Mouse (Mus musculus): ENCODE results near the gene Baz2b. TPM values are rescaled to one million over a fixed set of nuclear protein-coding genes. Genes with fewer than 3 reads are reported as not detected.
A peak's percentile ranks its signal among the peaks of the same experiment; 100 is the strongest.

Baz2b gene
- total RNA-seq, 2 experiments from 2014 or later, result 64.2 to 67.9 TPM

DNA sequence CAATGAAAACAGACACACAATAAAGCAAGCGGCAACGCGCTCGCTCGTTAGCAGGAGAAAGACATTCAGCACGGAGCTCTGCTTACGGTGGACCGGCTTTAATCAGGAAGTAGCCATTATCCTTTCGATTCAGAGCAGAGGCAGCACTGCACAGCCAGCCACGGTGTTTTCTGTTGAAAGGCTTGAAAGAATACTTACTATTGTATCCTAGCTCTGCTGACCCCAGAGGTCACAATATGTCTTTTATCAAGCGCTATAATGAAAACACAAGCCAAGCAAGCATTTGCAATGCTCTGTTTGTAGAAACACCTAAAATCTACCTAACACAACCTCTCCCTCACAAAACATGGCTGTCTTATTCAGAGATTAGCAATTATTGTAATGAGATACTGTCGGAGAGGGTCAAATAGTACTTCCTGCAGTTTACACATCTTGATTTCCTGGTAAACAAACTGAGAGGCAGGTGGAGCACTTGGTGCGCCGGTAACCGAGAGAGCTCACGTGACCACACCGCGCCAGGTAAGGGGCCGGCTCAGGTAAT is 172.6 kb downstream of the Baz2b start:
- DNase-seq (ENCODE audit: extremely low spot score in 1 of 2, low spot score in 2 of 2), result peak in 1 of 2 experiments; percentile 30
- H3K4me3 ChIP-seq, result peak overlapping the region; percentile 56
- H3K27ac ChIP-seq, result peak overlapping the region; percentile 45
- intact Hi-C loops (cut with DNase I), result loop anchor here (5.0 kb wide), 2 partner anchors 85 to 170 kb away; partner anchors contain the start of genes Baz2b and March7
- no peak for TF ChIP-seq CTCF (IDR thresholded peaks at IDR 0.05)

DNA sequence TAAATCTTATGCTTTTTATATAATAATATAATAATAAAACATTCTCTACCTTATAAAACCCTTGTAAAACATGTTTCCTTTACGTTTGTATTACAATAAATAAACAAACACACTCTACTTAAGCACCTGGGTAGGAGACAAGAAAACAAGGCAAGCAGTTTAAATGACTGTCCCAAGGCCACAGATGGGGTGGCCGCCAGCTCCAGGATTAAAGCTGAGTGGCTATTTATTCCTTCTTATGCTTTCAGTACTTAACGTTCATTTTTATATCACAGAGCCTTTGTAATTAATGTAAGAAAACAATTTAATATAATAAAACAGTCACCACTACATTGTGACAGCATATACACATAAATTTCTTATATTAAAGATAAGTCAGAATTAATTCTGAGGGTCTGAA is 173.3 kb downstream of the Baz2b start:
- Histone ChIP-seq H3K4me3 (no peak overlapping the region; the same call in 1 of the 2 replicates), H3K27ac (no peak overlapping the region)
- DNase-seq (ENCODE audit: extremely low spot score in 1 of 2, low spot score in 2 of 2), result no peak
- no peak for TF ChIP-seq CTCF (IDR thresholded peaks at IDR 0.05)
- intact Hi-C loops (cut with DNase I), result loop anchor here (5.0 kb wide), 2 partner anchors 86 to 171 kb away; partner anchors contain the start of genes Baz2b and March7

DNA sequence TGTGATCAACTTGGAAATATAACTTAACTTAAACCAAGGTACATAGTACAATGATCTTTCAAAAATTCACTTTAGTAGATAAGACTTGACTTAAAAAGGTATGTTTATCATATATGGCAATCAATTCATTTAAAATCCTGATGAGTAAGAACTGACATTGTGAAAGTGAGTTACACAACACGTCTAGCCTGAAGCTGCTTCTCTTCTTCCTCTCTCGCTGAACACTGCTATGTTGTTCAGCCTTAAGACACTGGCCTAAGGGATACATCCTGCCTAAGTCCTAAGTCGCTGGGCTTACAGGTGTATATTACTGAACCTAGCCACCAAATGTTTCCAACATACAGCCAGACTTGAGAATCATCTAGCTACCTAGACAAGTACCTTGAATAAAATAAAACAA is 178.6 kb downstream of the Baz2b start:
- intact Hi-C loops (cut with DNase I), result no loop called here
- TF ChIP-seq CTCF (IDR thresholded peaks at IDR 0.05), result no peak
- no peak overlapping the region for H3K27ac ChIP-seq
- no peak for DNase-seq (ENCODE audit: extremely low spot score in 1 of 2, low spot score in 2 of 2)
- H3K4me3 ChIP-seq, result no peak overlapping the region

GRCm38 (mm10) chr2:60029020-60029419 is 180.6 kb downstream of the Baz2b start:
- H3K27ac ChIP-seq, result no peak overlapping the region
- intact Hi-C loops (cut with DNase I), result no loop called here
- TF ChIP-seq CTCF (IDR thresholded peaks at IDR 0.05), result no peak
- no peak for DNase-seq (ENCODE audit: extremely low spot score in 1 of 2, low spot score in 2 of 2)
- H3K4me3 ChIP-seq, result no peak overlapping the region

- TF ChIP-seq CTCF (IDR thresholded peaks at IDR 0.05), result no peak
- no peak for DNase-seq (ENCODE audit: extremely low spot score in 1 of 2, low spot score in 2 of 2)
- Histone ChIP-seq H3K4me3 (no peak overlapping the region), H3K27ac (no peak overlapping the region)
- intact Hi-C loops (cut with DNase I), result no loop called here
These were observed 182.5 kb downstream of the Baz2b start for GRCm38 (mm10) chr2:60027166-60027565.

DNA sequence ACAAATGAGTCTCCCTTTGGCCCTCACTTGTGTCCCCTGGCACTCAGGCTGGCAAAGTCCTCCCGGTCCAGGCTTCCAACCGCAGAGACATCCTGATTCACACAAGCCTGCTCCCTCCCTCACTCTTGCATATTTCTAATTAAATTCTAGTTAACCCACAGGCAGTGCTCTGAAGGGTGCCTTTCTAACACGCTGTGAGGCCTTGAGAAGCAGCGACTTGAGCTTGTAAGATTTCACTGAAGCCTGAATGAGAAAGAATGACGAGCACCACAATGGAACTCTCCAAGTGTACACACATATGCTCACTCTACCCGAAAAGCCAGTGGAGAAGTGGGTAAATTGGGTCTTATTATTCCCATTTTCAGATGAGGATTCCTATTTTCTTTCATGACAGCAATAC is 183.1 kb downstream of the Baz2b start:
- TF ChIP-seq CTCF (IDR thresholded peaks at IDR 0.05), result no peak
- Histone ChIP-seq H3K27ac (no peak overlapping the region), H3K4me3 (no peak overlapping the region)
- intact Hi-C loops (cut with DNase I), result no loop called here
- no peak for DNase-seq (ENCODE audit: extremely low spot score in 1 of 2, low spot score in 2 of 2)

DNA sequence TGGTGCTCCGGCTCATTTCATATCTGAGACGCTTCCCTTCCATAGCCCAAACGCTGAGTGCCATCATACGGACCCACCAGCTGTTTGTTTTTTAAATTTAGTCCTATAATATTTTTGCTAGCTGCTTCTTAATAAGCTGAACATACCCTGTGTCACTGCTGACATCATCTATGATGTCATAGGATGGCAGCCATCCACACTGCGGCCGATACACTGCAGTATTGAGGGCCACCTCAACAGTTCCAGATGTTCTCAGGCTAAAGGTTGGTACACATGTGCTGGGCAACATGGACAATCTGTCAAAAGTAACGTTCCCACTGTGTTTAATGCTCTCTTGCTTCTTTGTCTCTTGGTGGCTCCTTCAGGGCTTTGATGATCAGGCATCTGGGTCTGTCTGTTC is 185.9 kb downstream of the Baz2b start:
- no peak overlapping the region for H3K27ac ChIP-seq
- intact Hi-C loops (cut with DNase I), result no loop called here
- no peak overlapping the region for H3K4me3 ChIP-seq
- no peak for DNase-seq (ENCODE audit: extremely low spot score in 1 of 2, low spot score in 2 of 2)
- TF ChIP-seq CTCF (IDR thresholded peaks at IDR 0.05), result no peak

- intact Hi-C loops (cut with DNase I), result no loop called here
- no peak for TF ChIP-seq CTCF (IDR thresholded peaks at IDR 0.05)
- no peak for DNase-seq (ENCODE audit: extremely low spot score in 1 of 2, low spot score in 2 of 2)
- Histone ChIP-seq H3K4me3 (no peak overlapping the region), H3K27ac (no peak overlapping the region)
These were observed 188.1 kb downstream of the Baz2b start for GRCm38 (mm10) chr2:60021556-60021955.

DNA sequence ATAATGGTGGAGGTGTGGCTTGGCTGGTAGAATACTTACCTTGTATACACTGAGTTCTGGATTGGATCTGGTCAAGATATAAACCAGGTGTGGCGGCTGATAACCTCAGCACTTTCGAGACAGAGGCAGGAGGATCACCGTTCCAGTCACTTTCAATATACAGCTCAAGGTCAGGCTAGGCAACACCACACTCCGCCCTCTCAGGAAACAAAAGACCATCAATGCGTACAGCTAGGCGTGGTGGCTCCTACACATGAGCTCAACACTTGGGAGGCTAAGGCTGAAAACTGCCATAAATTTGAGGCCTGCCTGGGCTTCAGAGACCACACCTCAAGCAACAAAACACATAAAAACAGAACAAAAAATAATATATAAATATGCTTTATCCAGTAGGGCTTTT is 188.5 kb downstream of the Baz2b start:
- H3K4me3 ChIP-seq, result no peak overlapping the region
- intact Hi-C loops (cut with DNase I), result no loop called here
- no peak overlapping the region for H3K27ac ChIP-seq
- no peak for TF ChIP-seq CTCF (IDR thresholded peaks at IDR 0.05)
- DNase-seq (ENCODE audit: extremely low spot score in 1 of 2, low spot score in 2 of 2), result no peak

GRCm38 (mm10) chr2:60019546-60020250 is 189.9 kb downstream of the Baz2b start:
- intact Hi-C loops (cut with DNase I), result no loop called here
- H3K4me3 ChIP-seq, result no peak overlapping the region
- no peak overlapping the region for H3K27ac ChIP-seq
- TF ChIP-seq CTCF (IDR thresholded peaks at IDR 0.05), result no peak; the same call in 1 of the 2 replicates
- no peak for DNase-seq (ENCODE audit: extremely low spot score in 1 of 2, low spot score in 2 of 2)

DNA sequence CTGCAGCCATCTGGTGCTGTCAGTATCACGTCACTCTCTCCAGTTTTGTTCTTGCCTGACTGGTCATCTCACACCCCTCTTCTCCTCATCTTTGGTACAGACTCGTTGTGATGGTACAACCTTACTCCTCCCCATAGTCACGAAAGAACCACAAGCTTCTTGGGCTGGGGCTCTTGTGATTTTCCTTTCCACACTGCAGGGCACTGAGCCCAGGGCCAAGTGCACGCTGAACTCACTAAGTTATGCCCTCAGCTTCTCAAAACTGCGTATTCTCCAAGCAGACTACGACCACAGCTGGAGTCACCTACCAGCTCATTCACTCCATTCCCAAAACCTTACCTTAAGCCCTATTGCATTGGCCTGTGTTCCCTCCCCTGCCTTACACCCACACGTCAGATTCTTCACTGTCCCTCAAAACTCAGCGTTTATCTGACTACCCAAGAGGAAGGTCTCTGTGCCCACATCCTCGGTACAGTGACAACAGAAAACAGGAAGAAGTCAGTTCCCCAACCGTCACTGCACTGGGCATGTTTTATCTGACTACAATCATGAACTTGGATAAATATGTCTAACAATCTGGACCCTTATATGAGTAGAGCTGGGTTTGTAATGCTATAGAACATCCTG is 190.7 kb downstream of the Baz2b start:
- no peak overlapping the region for H3K27ac ChIP-seq
- no peak overlapping the region for H3K4me3 ChIP-seq
- DNase-seq (ENCODE audit: extremely low spot score in 1 of 2, low spot score in 2 of 2), result no peak
- intact Hi-C loops (cut with DNase I), result no loop called here
- no peak for TF ChIP-seq CTCF (IDR thresholded peaks at IDR 0.05)

DNA sequence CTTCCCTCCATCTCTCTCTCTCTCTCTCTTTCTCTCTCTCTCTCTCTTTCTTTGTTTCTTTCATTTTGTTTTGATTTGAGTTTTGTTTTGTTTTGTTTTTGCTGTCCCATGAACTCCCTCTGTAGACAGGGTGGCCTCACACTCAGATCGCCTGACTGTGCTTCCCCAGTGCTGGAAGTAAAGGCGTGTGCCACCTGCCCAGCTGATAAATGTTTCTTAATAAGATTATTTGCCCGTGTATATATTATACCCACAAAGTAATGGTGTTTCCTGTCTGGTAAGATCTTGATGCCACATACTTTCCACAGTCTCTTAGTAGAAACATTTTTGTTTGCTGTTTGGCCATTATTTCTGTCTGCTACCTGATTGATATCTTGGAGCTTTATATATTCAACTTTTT is 198.1 kb downstream of the Baz2b start:
- intact Hi-C loops (cut with DNase I), result no loop called here
- Histone ChIP-seq H3K4me3 (no peak overlapping the region), H3K27ac (no peak overlapping the region)
- no peak for TF ChIP-seq CTCF (IDR thresholded peaks at IDR 0.05)
- no peak for DNase-seq (ENCODE audit: extremely low spot score in 1 of 2, low spot score in 2 of 2)
